ENCODE assay signal across 8 mouse cellular contexts in the genomic region with DNA sequence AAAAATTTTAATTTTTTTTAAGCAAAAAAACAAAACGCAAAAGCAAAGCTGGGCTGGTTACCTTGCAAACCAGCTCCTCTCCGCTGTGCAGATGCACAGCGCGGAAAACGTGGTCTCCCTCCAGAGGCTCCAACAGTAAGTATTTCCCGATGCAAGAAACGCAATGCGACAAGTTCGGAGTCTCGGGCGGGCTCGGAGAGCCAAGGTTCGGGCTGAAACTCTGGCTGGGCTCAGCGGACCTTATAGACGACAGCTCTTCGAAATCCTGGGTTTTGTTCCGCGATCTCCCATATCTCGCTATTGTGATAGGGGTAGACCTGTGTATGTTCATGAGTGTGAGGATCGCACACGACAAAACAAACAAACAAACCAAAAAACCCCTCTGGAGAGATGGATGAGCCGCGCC. TPM values are rescaled to one million over a fixed set of nuclear protein-coding genes. Genes with fewer than 3 reads are reported as not detected.
DNase-seq lines count a peak whose midpoint lies in the region; ATAC-seq and TF ChIP-seq lines count a peak whose summit lies in the region.

No protein-coding gene starts in this region.

- TF ChIP-seq POLR2A in bone marrow, adult 2 months (IDR thresholded peaks at IDR 0.05; ENCODE audit: borderline replicate concordance, control insufficient read depth, low read depth, low read length) = no peak

- peak overlapping the region; percentile 71 for H3K9ac ChIP-seq in intestine, postnatal 0 days (ENCODE audit: low read depth, low read length)
- H3K9ac ChIP-seq in liver, embryonic 15.5 days = peak overlapping the region; percentile 49; the same call in 1 of the 2 replicates
- H3K9ac ChIP-seq in neural tube, embryonic 14.5 days (replicated peaks; ENCODE audit: low read depth, low read length) = peak overlapping the region; percentile 92

- no peak for TF ChIP-seq CTCF in bone marrow, adult 2 months (IDR thresholded peaks at IDR 0.05; ENCODE audit: control insufficient read depth, insufficient read depth, low read length)
- TF ChIP-seq CTCF in intestine, postnatal 0 days (IDR thresholded peaks at IDR 0.05; ENCODE audit: low read depth) = no peak

- peak overlapping the region; percentile 70 for H3K4me3 ChIP-seq in bone marrow, adult 2 months (replicated peaks; ENCODE audit: control insufficient read depth, low read depth, low read length)
- H3K4me3 ChIP-seq in intestine, postnatal 0 days (ENCODE audit: low read depth, low read length) = peak overlapping the region; percentile 70
- H3K4me3 ChIP-seq in liver, embryonic 15.5 days (replicated peaks) = peak overlapping the region; percentile 63
- H3K4me3 ChIP-seq in neural tube, embryonic 14.5 days (ENCODE audit: low read depth, low read length) = peak overlapping the region; percentile 98

- H3K27me3 ChIP-seq in intestine, postnatal 0 days (replicated peaks; ENCODE audit: control insufficient read depth, insufficient read depth, low read length) = peaks cover 12% of the 10 kb centered on the region; the same call in 1 of the 2 replicates
- H3K27me3 ChIP-seq in liver, embryonic 15.5 days = peaks cover 52% of the 10 kb centered on the region
- no peaks in the 10 kb centered on the region for H3K27me3 ChIP-seq in neural tube, embryonic 14.5 days (ENCODE audit: control insufficient read depth, insufficient read depth, low read length)

- peak; percentile 16 to 43 for DNase-seq in spleen, adult 18-20 months
- no peak for DNase-seq in spleen, adult 12 weeks (ENCODE audit: low spot score)
- DNase-seq in gastrocnemius, postnatal 10 days = peak; percentile 41
- DNase-seq in urinary bladder, adult 18-20 months (ENCODE audit: low spot score in 2 of 2) = no peak

- H3K4me2 ChIP-seq in intestine, postnatal 0 days (replicated peaks; ENCODE audit: low read depth) = peak overlapping the region; percentile 78
- peak overlapping the region; percentile 85 for H3K4me2 ChIP-seq in liver, embryonic 15.5 days
- H3K4me2 ChIP-seq in neural tube, embryonic 14.5 days (ENCODE audit: low read depth, low read length) = peak overlapping the region; percentile 84

- no peaks in the 10 kb centered on the region for H3K9me3 ChIP-seq in intestine, postnatal 0 days (ENCODE audit: control insufficient read depth)
- H3K9me3 ChIP-seq in liver, embryonic 15.5 days (replicated peaks) = no peaks in the 10 kb centered on the region
- H3K9me3 ChIP-seq in neural tube, embryonic 14.5 days (ENCODE audit: control insufficient read depth, low read length) = no peaks in the 10 kb centered on the region

- H3K27ac ChIP-seq in bone marrow, adult 2 months (ENCODE audit: control insufficient read depth, insufficient read depth, low read depth, low read length, poor library complexity) = peak overlapping the region; percentile 77
- H3K27ac ChIP-seq in intestine, postnatal 0 days (ENCODE audit: low read depth, low read length) = peak overlapping the region; percentile 82
- no peak overlapping the region for H3K27ac ChIP-seq in liver, embryonic 15.5 days (replicated peaks)
- peak overlapping the region; percentile 97 for H3K27ac ChIP-seq in neural tube, embryonic 14.5 days (ENCODE audit: low read depth, low read length)

- H3K4me1 ChIP-seq in bone marrow, adult 2 months (ENCODE audit: control insufficient read depth, insufficient read depth, low read length) = peaks cover 3% of the 10 kb centered on the region; the same call in 1 of the 2 replicates
- 0 out of 2 replicates have a peak, but pooled peaks cover 4% of the 10 kb centered on the region for H3K4me1 ChIP-seq in intestine, postnatal 0 days (replicated peaks; ENCODE audit: control insufficient read depth, insufficient read depth, low read length)
- peaks cover 20% of the 10 kb centered on the region for H3K4me1 ChIP-seq in liver, embryonic 15.5 days (replicated peaks)
- H3K4me1 ChIP-seq in neural tube, embryonic 14.5 days (ENCODE audit: control insufficient read depth, insufficient read depth, low read length) = peaks cover 13% of the 10 kb centered on the region; the same call in 1 of the 2 replicates

- H3K36me3 ChIP-seq in intestine, postnatal 0 days (ENCODE audit: control insufficient read depth, insufficient read depth) = no peaks in the 10 kb centered on the region
- no peaks in the 10 kb centered on the region for H3K36me3 ChIP-seq in liver, embryonic 15.5 days (replicated peaks)
- no peaks in the 10 kb centered on the region for H3K36me3 ChIP-seq in neural tube, embryonic 14.5 days (ENCODE audit: control insufficient read depth, insufficient read depth, low read length)

- ATAC-seq in intestine, postnatal 0 days = no peak
- ATAC-seq in liver, embryonic 15.5 days (ENCODE audit: insufficient read depth) = no peak
- peak; percentile 0; the same call in 1 of the 2 replicates for ATAC-seq in neural tube, embryonic 14.5 days (ENCODE audit: low read depth)

- under 1% methylated on average over 23 of the region's 23 CpGs for WGBS in bone marrow, adult 2 months
- 1% methylated on average over 23 of the region's 23 CpGs for WGBS in intestine, postnatal 0 days
- WGBS in liver, embryonic 15.5 days (ENCODE audit: insufficient replicate concordance) = under 1% methylated on average over 23 of the region's 23 CpGs
- 0% methylated on average over 23 of the region's 23 CpGs for WGBS in neural tube, embryonic 14.5 days

RNA-seq across cellular contexts. Expression of a gene that starts 1.5 kb away (rescaled TPM):
- 6.4 and 9.5 TPM in 2 replicates for polyA plus RNA-seq in bone marrow, adult 2 months (2011; ENCODE audit: insufficient read depth, insufficient read length, low replicate concordance, missing spikeins)
- total RNA-seq in gastrocnemius, postnatal 10 days (2021) = 10 to 100 TPM; 23.5 to 32.1 TPM
- polyA plus RNA-seq in intestine, postnatal 0 days (2015; fragmentation: Nextera tagmentation; extraction: Ambion mirVana) = 11.2 and 12.2 TPM in 2 replicates
- polyA plus RNA-seq in liver, embryonic 15.5 days (2015; fragmentation: Nextera tagmentation; extraction: Ambion mirVana) = 2.2 and 2.3 TPM in 2 replicates
- polyA plus RNA-seq in neural tube, embryonic 14.5 days (2014; fragmentation: Nextera tagmentation; extraction: Ambion mirVana) = 145 and 166 TPM in 2 replicates

Comparison
In these comparisons a context has a peak if more than half of its experiments do, and no peak if none do; other contexts are left out.
1. DNase-seq: peak in spleen, adult 18-20 months (2 of 2) and gastrocnemius, postnatal 10 days (single experiment); none in spleen, adult 12 weeks (single experiment) and urinary bladder, adult 18-20 months (0 of 2).
2. RNA of a gene that starts 1.5 kb away (polyA plus RNA-seq): 145 to 166 TPM in neural tube, embryonic 14.5 days; 11.2 to 12.2 TPM in intestine, postnatal 0 days, 6.4 to 9.5 TPM in bone marrow, adult 2 months and 2.2 to 2.3 TPM in liver, embryonic 15.5 days; every median in the first group is over 10 times any median in the second.
3. Peak in every context shown above with its lines, with median percentiles within 50 percentile points of each other: H3K4me3 ChIP-seq, H3K4me2 ChIP-seq and H3K9ac ChIP-seq.